Mouse (Mus musculus): ENCODE results near the gene Gm17124. TPM values are rescaled to one million over a fixed set of nuclear protein-coding genes. Genes with fewer than 3 reads are reported as not detected.
"Not testable (repeated sequence)": the region's sequence is repeated elsewhere in the genome, so short reads cannot be mapped to it uniquely, and the experiment has no call there.

Gene Gm17124
- not detected in 2 replicates for total RNA-seq (2014; rRNA removed)
- not detected in 2 replicates for polyA plus RNA-seq (2015; fragmentation: Nextera tagmentation; extraction: Ambion mirVana)

DNA sequence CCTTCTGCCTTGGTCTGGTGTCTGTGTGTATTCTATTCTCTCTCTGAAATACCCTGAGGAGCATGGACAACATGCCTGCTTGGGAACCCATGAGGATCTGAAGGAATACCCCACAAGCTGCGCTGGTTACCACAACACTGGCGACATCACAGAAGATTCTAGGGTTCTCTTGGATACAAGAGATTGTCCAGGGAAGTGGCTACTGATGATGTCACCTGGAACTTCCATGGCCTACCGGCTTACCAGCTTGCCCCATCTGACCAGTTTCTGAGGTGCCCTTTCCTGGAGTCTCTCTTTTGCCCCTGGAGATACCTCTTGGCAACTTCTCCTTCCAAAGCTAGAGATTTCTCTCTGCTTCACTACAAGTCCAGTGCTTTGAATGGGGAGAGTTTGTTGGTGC, at the start of gene Gm17124:
Gene Gm17124, minus strand, starts transcription at position 101 of the 400 bp plus-strand sequence.
- not testable (repeated sequence) for H3K4me2 ChIP-seq (ENCODE audit: low read depth, low read length, poor library complexity, severe bottlenecking); ATAC-seq (ENCODE audit: low FRiP score); H3K4me3 ChIP-seq (ENCODE audit: low read depth, low read length); H3K36me3 ChIP-seq (ENCODE audit: insufficient read depth, low read length); H3K9me3 ChIP-seq (ENCODE audit: low read length); H3K27me3 ChIP-seq (ENCODE audit: insufficient read depth, low read length); DNase-seq (ENCODE audit: low spot score); H3K4me1 ChIP-seq (ENCODE audit: insufficient read depth, low read length); H3K9ac ChIP-seq (replicated peaks; ENCODE audit: low read length, poor library complexity, severe bottlenecking); H3K27ac ChIP-seq (ENCODE audit: low read depth, low read length)
- no CpG with 5 or more reads among the region's 3 CpGs for WGBS

- H3K4me3 ChIP-seq (ENCODE audit: low read depth, low read length); H3K27ac ChIP-seq (ENCODE audit: low read depth, low read length); ATAC-seq (ENCODE audit: low FRiP score); H3K4me2 ChIP-seq (ENCODE audit: low read depth, low read length, poor library complexity, severe bottlenecking); DNase-seq (ENCODE audit: low spot score); H3K9me3 ChIP-seq (ENCODE audit: low read length); H3K9ac ChIP-seq (replicated peaks; ENCODE audit: low read length, poor library complexity, severe bottlenecking); H3K4me1 ChIP-seq (ENCODE audit: insufficient read depth, low read length); H3K27me3 ChIP-seq (ENCODE audit: insufficient read depth, low read length); H3K36me3 ChIP-seq (ENCODE audit: insufficient read depth, low read length): not testable (repeated sequence)
- WGBS = 100% methylated on average over 1 of the region's 2 CpGs
Observed at GRCm38 (mm10) chr14:42641817-42642216, 42.1 kb upstream of the Gm17124 start, which contains the start of gene Gm3633. Gm3633 (minus strand) TSS chr14:42641917.

Small RNA genes within 50 kb of the gene (microRNA-seq; reads per million reads assigned to microRNA genes)
- not detected for gene Gm23620 (ENCODE audit: borderline number of aligned reads)
- not detected for gene Gm25228 (ENCODE audit: borderline number of aligned reads)

Other genes with a start within 250 kb of the Gm17124 start
- not detected in 2 replicates for gene Gm8005, start 160.2 kb downstream of the Gm17124 start, total RNA-seq (2014; rRNA removed)
- not detected in 2 replicates for gene Gm8005, start 160.2 kb downstream of the Gm17124 start, polyA plus RNA-seq (2015; fragmentation: Nextera tagmentation; extraction: Ambion mirVana)
- gene Gm8011, start 136.0 kb downstream of the Gm17124 start, total RNA-seq (2014; rRNA removed) = not detected in 2 replicates
- not detected in 2 replicates for gene Gm8011, start 136.0 kb downstream of the Gm17124 start, polyA plus RNA-seq (2015; fragmentation: Nextera tagmentation; extraction: Ambion mirVana)
- not detected in 2 replicates for gene Gm8020, start 97.5 kb downstream of the Gm17124 start, total RNA-seq (2014; rRNA removed)
- not detected in 2 replicates for gene Gm8020, start 97.5 kb downstream of the Gm17124 start, polyA plus RNA-seq (2015; fragmentation: Nextera tagmentation; extraction: Ambion mirVana)
- not detected in 2 replicates for gene Gm8024, start 75.6 kb downstream of the Gm17124 start, total RNA-seq (2014; rRNA removed)
- gene Gm8024, start 75.6 kb downstream of the Gm17124 start, polyA plus RNA-seq (2015; fragmentation: Nextera tagmentation; extraction: Ambion mirVana) = 0.11 TPM in 1 of 2 replicates, not detected in the other
- not detected in 2 replicates for gene Gm3633, start 42.0 kb upstream of the Gm17124 start, total RNA-seq (2014; rRNA removed)
- gene Gm3633, start 42.0 kb upstream of the Gm17124 start, polyA plus RNA-seq (2015; fragmentation: Nextera tagmentation; extraction: Ambion mirVana) = not detected in 2 replicates
- gene Gm10378, start 56.1 kb upstream of the Gm17124 start, total RNA-seq (2014; rRNA removed) = not detected in 2 replicates
- not detected in 2 replicates for gene Gm10378, start 56.1 kb upstream of the Gm17124 start, polyA plus RNA-seq (2015; fragmentation: Nextera tagmentation; extraction: Ambion mirVana)
- not detected in 2 replicates for gene Gm3015, start 168.9 kb upstream of the Gm17124 start, total RNA-seq (2014; rRNA removed)
- gene Gm3015, start 168.9 kb upstream of the Gm17124 start, polyA plus RNA-seq (2015; fragmentation: Nextera tagmentation; extraction: Ambion mirVana) = not detected in 2 replicates
- gene Gm10377, start 198.1 kb upstream of the Gm17124 start, total RNA-seq (2014; rRNA removed) = not detected in 2 replicates
- gene Gm10377, start 198.1 kb upstream of the Gm17124 start, polyA plus RNA-seq (2015; fragmentation: Nextera tagmentation; extraction: Ambion mirVana) = not detected in 2 replicates

Measured in midbrain, postnatal 0 days (tissue).